Mouse (Mus musculus): ENCODE data around the gene Syn2.

DNA sequence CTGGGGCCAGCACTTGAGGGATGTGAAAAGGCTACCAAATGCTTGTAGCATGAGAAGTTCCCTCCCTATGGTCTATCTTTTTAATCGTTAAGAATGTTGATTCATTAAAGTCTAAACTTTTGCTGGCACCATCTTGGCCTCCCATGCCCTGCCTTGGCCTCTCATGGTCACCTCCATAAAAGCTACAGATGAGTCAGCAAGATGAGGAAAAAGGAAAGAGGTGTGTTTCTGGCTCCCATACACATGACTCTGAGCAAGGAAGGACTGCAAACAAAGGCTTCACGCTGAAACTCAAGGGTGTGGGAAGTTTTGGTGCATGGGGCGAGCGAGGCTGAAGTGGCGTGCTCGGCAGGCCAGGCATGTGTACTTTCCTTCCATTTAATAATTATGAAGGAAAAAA lies 184.1 kb downstream of the Syn2 start:
- no peak for TF ChIP-seq POLR2A (IDR thresholded peaks at IDR 0.05; ENCODE audit: low read depth, low read length)
- no peak for TF ChIP-seq MAZ (IDR thresholded peaks at IDR 0.05; ENCODE audit: low read depth, low read length)
- TF ChIP-seq NELFE (IDR thresholded peaks at IDR 0.05; ENCODE audit: low read depth, low read length): no peak
- no peak for TF ChIP-seq ELF1 (IDR thresholded peaks at IDR 0.05; ENCODE audit: low read depth, low read length)
- TF ChIP-seq ZNF384 (IDR thresholded peaks at IDR 0.05; ENCODE audit: low read depth, low read length): no peak
- TF ChIP-seq MYC (IDR thresholded peaks at IDR 0.05; ENCODE audit: low read depth, low read length): no peak
- no peak for TF ChIP-seq POLR2AphosphoS2 (IDR thresholded peaks at IDR 0.05; ENCODE audit: low read depth, low read length)
- no peak for TF ChIP-seq CTCF (conservative IDR thresholded peaks at IDR 0.05 in 1 of 2, IDR thresholded peaks at IDR 0.05 in 1 of 2; ENCODE audit: low read depth in 2 of 2, low read length in 2 of 2)
- TF ChIP-seq E2F4 (IDR thresholded peaks at IDR 0.05; ENCODE audit: insufficient replicate concordance, low read depth, low read length): no peak
- no peak for TF ChIP-seq MAX (IDR thresholded peaks at IDR 0.05; ENCODE audit: low read length)
